Mouse (Mus musculus) adrenal gland (tissue): ENCODE measurements around the gene Klkb1.
"Not testable (repeated sequence)": the region's sequence is repeated elsewhere in the genome, so short reads cannot be mapped to it uniquely, and the experiment has no call there.

Experiments used
- intact Hi-C: fragments of 180-260 bp; cut with DNase I; formaldehyde crosslinking; loops from one replicate; pipeline ENCODE4 v1.15.1; 2025
- long read RNA-seq, 2 experiments: library from polyadenylated mRNA; unstranded; transcript quantifications; one replicate each; pipeline ENCODE4 v2.0.0; 2020; ENCODE audit warnings: borderline replicate concordance in 1 of 2; ENCODE audit not compliant: insufficient replicate concordance in 1 of 2

Gene Klkb1
- long read RNA-seq, experiment 1, partial matches to known transcripts = 0 of 1 reads
- long read RNA-seq, experiment 1, other reads (novel, unspliced or antisense) = 1 of 1 reads
- long read RNA-seq, experiment 2 = 0 reads

DNA sequence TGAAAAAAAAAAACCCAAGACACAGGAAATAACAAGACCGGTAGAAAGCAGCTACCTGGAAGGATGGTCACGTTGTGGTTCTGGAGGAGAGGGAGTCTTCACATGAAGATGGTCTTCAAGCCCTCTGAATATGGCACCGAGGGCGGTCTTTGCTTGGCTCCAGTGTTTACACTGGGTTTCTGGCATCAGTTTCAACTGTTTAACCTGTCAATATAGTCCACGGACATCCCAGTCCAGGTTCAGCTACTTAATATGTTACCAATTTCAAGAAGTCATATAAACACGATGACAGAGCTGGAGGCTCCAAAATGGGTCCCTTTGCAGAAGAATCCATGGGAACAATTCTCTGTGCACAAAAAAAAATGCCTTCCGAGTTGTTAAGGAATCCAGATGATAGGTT lies at the start of gene Klkb1:
Gene Klkb1 (minus strand): TSS at position 173 of the 400 bp plus-strand sequence.
- intact Hi-C loops = no loop called here

DNA sequence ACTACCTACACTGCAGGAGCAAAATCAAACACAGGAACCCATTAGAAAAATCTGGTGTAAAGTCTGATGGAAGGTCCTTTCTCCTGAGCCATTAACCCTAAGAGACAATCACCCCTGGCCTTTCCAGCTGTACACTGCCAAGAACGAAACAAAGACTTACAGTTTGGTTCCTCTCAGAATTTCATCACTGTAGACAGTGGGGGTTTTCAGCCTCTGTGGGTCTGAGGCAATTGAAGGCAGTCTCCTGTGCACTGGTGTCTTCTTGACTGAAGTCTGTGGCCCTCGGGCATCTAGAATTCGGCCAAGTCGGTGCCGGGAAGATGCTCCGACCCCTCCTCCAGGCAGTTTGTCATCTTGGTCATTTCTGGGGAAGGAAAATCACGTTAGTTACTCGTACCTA lies 49.6 kb upstream of the Klkb1 start:
- intact Hi-C loops = no loop called here

DNA sequence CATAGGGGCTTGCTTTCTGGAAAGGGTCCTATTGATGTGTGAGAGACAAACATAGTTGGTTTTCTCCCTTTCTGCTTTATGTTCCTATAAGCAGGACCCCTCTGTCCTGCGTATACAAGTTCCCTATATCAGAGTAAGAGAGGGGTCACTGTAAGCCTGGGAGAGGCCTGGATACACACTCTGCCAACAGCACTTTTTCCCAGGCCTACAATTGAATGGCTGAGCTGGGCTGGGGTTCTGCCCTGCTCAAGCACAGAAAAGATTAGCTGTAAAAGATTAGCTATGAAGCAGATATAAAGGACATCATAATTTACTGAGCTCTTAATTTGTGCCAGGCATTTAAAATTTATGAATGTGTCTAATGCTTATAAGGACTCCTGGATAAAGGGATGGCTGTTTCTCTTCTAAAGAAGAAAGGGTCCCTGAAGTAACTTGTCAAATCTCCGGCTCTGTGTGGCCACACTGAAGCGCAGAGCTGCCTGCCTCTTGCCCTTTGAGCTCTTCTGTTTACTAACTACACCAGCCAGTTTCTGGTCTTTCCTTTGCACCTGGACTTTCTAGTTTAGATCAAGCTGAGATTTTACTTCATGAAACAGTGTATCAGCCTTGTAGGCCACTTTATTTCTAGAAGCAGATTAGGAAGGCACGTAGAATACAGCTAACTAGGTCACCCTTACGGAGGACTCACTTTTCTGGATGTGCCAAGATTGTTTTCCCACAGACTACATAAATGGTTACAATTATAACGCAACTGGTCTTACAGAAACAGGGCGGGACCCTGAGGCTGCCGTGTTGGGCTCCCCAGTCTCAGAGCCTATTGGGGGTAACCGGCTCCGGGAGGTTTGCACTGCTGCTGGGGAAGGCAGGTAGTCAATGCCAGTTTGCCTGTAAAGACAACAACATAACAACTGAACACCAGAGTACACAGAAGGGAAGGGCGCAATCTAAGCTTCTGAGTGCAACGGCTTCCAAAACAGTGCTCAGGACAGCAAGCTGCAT lies 47.3 kb upstream of the Klkb1 start:
- intact Hi-C loops = no loop called here

DNA sequence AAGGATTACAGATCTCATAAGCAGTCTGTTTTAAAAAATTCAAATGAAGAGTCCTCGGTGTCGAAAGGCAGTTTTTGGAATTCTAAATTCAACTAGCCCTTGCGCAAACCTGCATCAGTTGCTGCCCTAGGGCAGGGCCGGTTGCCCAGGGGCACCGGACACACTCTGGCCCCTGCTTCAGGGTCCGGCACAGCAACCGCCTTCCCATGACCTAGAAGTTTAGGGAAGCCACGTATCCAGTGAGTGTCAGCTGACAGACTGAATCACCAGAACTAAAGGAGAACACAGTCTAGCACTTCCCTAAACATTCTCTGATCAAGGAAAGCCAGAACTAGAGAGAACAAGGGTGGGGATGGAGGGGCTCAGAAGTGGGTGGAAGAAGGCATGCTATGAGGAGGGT lies 38.8 kb upstream of the Klkb1 start:
- intact Hi-C loops = no loop called here

DNA sequence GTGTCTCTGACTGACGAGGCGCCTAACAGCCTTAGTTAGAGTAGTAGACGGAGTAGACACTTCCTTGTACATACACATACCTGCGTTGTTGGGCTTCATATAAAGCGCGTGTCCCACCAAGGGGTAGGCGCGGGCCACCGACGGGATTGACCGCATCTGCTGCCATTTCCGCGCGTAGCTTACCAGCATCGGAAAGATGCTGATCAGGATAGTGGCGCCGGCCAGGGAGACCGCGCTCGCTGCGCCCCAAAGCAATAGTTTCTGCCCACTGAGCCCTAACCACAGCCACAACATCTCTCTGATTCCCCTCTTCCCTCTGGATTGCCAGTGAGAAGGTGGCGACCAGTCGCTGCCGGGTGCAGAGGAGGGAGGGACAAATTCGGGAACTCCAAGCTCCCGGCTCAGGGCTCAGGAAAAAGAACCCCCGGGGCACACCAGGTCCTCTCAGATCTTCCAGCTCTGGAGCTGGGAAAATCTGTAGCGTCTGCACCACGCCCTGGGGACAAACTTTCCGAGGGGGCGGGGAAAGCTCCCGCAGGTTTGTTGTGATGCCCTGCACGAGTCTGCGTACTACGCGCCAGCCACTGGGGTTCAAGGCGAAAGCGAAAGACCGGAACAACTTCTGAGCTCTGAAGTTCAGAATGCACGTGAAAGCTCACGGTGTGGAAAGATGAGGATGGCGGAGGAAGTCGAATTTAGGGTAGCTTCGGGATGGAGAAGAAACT lies 38.2 kb upstream of the Klkb1 start, which contains the start of gene Cyp4v3:
Gene Cyp4v3 (minus strand): TSS at position 532 of the 725 bp plus-strand sequence.
- intact Hi-C loops = no loop called here

DNA sequence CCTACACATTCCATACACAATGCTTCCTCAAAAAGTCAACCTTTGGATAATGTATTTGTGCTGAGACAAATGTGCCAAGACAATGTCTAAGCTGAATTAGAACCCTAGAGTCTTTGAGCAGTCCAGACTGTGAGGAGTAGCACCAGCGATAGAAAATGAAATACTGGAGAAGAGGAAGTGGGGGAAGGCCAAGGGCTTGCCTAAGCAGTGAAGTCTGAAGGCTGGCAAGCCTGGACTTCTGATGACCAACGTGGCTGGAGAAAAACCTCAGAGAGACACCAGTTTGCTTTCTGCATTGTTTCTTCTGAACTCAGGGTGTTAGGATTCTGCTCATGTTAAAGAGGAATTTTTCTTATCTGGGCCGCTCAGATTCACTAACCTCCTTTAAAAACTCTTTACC lies 36.2 kb upstream of the Klkb1 start:
- intact Hi-C loops = no loop called here

DNA sequence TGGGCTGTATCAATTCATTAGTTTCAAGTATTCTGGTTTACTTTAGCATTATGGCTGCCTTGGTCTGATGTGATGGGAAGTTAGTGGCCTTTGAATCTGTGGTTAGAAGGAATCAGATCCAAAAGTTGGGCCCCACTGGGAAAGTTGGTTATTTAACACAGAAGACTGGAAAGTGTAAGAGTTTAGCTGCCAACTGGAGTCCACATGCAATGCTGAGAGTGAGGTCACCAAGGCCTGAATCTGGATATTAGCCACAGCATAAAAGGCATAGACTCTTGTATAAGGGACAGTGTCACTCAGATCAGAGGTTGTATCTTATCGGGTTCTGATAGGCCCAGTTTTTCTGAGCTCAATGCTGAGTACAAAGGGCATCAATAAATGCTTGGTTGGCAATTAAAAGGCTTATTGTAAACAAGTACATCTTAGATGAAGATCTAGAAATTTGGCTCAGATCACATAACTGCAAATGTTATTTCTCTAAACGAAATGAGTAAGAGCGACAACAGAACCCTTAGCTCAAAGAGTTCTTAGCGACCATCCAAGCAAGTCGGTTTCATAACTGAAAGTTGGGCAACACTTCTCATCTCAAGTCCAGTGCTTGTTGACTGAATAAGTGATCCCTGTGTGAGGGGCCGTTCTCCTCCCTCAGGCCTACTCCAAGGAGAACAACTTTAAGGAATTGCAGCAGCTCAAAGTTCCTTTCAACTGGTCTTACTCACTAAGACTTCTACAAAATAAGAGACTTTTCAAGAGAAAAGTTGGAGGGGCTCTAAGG lies 34.7 kb upstream of the Klkb1 start:
- intact Hi-C loops = no loop called here

DNA sequence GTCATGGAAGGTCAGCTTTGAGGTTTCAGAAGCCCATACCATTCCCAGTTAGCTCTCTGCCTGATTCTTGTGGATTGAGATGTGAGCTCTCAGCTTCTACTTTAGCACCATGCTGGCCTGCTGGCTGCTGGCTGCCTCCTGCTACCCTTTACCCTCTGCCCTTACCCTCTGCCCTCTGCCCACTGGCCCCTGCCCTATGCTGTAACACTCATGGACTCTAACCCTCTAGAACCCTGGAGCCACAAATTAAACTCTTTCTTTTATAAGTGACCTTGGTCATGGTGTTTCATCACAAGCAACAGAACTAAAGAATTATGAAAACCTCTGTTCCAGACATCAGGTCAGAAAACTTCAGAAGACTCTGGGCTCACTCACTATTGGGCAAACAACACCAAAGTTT lies 32.4 kb upstream of the Klkb1 start:
- intact Hi-C loops = not testable (repeated sequence)

DNA sequence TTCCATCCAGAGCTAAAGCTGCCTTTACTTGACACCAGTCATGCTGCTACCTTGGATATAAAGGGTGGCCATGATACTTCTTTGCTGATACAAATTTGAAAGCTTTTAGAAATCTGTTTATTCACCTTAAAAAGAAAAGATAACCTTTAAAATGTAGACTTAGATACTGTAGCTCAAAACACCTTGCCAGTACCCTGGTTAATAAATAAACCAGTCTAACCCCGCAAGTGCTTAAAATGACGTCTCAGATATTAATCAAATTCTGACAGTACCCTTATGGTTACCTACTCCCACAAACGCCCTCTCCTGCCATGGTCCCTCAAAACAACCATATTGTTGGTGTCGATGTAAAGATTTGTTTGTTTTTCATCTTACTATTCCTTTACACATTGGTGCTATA lies 29.5 kb upstream of the Klkb1 start:
- intact Hi-C loops = no loop called here

DNA sequence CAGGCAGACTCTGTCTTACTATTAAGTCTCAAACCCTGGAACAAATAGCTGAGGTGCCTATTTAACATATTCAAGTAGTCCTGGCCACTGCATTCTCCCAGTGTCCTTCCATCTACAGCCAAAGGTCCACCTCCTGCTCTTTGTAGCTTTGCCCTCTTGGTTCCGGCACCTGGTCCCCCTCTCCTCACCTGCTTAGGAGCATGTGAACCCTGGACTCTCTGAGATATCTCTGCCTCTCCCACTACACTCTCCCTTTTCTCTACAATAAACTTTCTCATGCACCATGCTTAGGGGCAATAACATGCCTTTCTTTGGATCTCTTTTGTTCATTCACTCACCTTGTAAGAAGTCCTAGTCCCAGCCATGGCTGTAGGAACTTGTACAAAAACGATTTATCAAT lies 26.7 kb upstream of the Klkb1 start:
- intact Hi-C loops = no loop called here

DNA sequence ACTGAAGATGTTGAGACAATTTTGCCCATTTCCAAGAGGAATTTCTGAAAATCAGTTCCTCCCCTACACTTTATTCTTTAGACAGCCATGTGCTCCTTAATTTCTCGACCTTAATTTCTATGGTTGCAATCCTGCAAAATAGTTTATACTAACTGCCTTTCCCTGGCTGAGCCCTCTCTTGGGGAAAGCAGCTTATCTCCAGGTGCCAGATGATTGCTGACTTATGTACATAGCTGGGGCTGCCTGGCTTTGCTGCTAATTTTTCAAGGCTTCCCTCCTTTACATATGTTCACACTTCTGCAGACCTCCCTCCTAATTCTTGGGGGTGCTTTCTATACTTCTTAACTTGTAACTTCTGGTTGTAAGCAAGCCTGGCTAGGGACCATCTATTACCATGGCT lies 26.3 kb upstream of the Klkb1 start:
- intact Hi-C loops = no loop called here

DNA sequence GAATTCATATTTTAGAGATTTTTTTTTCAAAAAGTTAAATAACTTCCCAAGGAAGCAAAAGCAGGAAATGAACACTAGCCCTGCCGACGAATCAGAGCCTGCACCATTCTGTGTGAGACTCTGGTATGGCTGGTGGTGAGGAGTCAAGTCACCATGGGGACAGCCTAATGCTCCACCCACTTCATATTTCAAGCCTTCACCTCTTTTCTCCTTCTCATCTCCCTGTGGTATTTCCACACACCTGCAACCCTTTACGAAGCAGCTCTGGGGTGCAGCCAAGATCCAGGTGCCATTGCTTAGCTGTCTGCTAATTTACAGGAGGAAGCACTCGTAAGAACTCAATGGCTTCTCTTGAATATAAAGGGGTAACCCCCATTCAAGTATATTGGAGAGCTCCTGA lies 16.3 kb upstream of the Klkb1 start:
- intact Hi-C loops = no loop called here

DNA sequence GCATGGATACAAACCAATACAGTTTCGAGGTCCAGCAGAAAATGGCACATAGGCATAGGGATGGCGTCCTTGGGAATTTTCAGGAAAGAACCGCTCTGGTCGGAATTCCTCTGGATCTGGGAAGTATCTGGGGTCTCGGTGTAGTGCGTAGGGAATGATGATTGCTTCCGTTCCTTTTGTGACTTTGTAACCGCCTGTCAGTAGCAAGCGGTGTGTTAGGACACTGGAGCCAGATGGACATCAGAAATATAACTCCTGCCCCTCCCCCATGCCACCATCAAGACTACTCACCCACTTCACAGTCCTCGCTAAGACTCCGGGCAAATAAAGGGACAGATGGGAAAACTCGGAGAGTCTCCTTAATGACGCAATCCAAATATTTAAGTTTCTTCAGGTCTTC lies 13.7 kb upstream of the Klkb1 start, which contains the start of gene Gm45753:
Gene Gm45753 (minus strand): TSS at position 101 of the 400 bp plus-strand sequence.
- intact Hi-C loops = no loop called here

DNA sequence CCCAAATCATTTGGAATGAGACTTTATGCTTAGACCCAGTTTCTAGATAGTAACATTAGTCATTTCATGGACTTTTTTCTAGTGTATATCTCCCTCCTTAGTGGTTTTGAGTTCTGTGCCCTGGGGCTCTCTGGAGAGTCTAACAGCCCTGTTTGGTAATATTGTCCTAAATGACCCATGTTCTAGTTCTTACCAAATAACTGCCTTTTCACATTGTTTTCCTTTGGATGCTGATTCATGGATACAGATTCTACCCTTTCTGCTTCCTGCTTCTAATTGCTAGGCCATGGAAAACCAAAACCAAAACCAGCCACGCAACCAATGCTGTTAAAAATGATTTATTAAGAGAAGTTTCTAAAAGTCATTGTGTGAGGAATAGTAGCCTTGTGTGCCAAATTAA lies 10.8 kb upstream of the Klkb1 start:
- intact Hi-C loops = no loop called here

DNA sequence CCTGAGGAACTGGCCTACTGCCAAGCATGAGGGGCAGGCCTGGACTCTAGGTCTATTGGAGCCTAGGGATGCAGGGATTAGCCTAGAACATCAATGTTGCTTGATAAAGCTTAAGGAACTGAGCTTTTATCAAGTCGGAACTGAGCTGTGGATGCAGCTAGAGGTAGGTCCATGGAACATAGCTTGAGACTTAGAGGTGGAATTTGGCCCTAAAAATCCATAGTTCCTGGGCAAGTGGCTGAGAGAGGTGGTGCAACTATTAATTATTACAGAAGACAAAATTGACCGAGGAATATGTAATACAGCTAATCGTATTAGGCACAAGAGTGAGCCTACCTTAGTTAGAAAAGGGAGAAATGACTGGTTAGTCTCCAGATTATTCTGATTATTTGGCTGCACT lies 9.7 kb upstream of the Klkb1 start:
- intact Hi-C loops = no loop called here

DNA sequence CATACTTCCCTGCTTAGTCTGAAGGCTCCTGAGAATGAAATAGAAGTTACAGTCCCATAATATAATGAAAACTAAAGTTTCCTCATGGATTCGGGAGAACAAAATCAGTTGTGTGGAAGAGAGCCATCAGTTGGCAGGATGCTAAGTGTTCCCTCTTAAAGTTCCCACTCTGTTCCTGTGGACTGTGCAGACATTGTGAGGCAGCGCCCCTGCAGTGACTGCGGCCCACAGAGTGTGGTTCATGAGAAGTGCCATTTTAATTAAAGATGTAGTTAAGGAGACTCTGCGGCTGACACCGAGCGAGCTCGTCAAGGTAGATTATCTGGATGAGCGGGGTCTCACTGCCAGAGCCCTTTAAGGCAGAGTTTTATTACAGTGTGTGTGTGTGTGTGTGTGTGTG lies 7.7 kb upstream of the Klkb1 start:
- intact Hi-C loops = no loop called here

DNA sequence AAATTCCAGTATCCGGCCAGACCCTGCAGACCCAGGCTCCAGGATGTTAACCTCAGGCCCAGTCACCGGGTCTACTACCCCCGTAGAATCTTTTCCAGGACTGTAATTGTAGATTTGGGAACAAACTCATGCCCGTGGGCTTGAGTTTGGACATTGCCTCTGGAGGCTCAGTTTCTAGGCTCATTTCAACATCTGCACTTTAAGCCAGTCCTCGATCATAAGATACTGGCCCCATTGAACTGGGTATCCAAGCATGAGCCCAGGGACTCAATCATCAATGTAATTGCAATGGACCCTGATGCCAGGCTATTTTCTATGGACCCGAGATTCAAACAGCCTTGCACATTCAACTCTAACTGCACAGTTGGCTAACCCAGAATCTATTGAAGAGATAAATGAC lies 617 bp upstream of the Klkb1 start:
- intact Hi-C loops = no loop called here

DNA sequence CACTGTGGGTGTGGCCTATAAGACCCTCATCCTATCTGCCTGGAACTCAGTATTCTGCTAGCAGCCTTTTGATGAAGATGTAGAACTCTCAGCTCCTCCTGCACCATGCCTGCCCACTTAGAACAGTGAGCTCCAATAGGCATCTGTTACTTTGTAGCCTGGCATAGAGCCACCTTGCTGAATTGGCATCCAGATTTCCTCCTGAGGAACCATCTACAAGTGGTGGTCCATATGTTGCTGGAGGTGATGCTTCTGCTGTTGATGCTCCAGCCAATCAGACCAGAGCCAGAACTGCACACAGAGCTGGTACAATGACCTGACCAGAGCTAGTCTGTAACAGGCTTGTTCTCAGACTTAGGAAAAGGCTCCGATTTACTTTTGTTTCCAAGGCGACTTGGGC lies 2.9 kb downstream of the Klkb1 start:
- intact Hi-C loops = no loop called here

DNA sequence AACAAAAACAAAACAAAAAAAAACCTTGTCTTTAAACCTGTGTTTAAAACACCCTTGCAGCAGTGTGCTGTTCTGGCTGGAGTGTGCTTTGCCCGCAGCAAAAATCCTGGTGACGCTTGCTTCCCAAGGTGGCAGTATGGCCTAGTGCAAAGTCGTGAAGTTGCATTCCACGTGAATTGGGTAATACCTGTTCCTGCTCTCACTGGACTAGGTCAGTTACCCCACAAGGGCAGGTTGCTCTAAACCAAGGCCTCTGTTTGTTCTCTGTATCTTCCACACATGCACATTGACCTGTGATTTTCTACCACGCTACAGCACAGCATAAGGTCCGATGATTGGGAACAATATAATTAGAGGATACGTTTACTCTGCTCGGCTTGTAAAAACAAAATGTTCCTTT lies 13.0 kb downstream of the Klkb1 start:
- intact Hi-C loops = no loop called here

DNA sequence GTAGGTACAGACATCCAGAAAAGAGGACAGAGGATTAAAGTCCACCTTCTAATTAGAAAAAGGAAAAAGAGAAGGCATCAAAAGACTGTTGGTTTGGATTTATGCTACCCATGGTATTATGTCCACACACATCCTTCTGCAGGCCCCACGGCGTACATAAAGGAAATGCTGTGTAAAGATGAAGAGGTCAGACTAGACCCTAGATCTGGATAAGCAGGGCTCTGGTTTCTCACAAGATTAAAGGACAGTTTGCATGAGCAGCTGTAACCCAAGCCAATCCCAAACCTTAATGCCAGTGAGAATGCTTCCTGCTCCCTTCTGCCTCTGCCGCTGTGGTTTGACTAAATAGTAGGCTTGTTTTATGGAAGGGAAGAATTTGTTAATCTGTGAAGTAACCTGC lies 17.2 kb downstream of the Klkb1 start:
- intact Hi-C loops = no loop called here

DNA sequence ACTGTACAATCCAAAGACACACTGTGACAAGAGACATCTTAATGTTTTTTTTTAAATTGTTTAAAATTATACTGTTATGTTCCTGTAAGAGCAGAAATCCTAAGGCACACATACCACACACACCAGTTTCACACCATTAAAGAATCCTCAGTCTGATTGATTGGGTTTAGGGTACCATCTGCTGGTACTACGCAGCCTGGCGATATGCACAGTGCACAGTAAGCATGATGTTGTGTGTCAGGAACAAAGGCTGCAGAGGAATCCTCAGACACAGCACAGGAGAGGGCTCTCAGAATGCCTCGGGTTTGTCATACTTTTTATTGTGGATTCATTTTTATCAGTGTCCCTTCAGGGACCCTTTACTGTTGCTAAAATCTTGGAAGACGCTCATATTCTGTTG lies 20.3 kb downstream of the Klkb1 start:
- intact Hi-C loops = no loop called here
